Mouse (Mus musculus) kidney, postnatal 4 days (tissue): ENCODE data around the gene Bmp7.
A peak's percentile ranks its signal among the peaks of the same experiment; 100 is the strongest.

Experiments used
- DNase-seq, 2 experiments: peaks; one replicate each; pipeline ENCODE4 v3.0.0; 2021; ENCODE audit warnings: mixed read lengths in 2 of 2

Gene Bmp7

GRCm38 (mm10) chr2:172940799-172941163 lies 660 bp upstream of the Bmp7 start:
- DNase-seq = peak; percentile 62 to 66

GRCm38 (mm10) chr2:172939639-172940002 lies 500 bp downstream of the Bmp7 start:
- DNase-seq = peak in 1 of 2 experiments; percentile 50

- DNase-seq = peak; percentile 71 to 83
These were observed 1.1 kb downstream of the Bmp7 start for GRCm38 (mm10) chr2:172938761-172939638.

- DNase-seq = peak; percentile 51 to 71
These were observed 2.6 kb downstream of the Bmp7 start for GRCm38 (mm10) chr2:172937326-172938190.

- no peak for DNase-seq
These were observed 3.3 kb downstream of the Bmp7 start for GRCm38 (mm10) chr2:172936844-172937243.

- DNase-seq = peak in 1 of 2 experiments; percentile 52
These were observed 4.2 kb downstream of the Bmp7 start for GRCm38 (mm10) chr2:172935776-172936562.

GRCm38 (mm10) chr2:172934891-172935740 lies 5.0 kb downstream of the Bmp7 start:
- peak; percentile 47 to 54 for DNase-seq

GRCm38 (mm10) chr2:172934420-172934788 lies 5.7 kb downstream of the Bmp7 start:
- no peak for DNase-seq

GRCm38 (mm10) chr2:172933631-172934419 lies 6.3 kb downstream of the Bmp7 start:
- peak; percentile 82 to 88 for DNase-seq

- DNase-seq = peak; percentile 46 to 70
These were observed 8.8 kb downstream of the Bmp7 start for GRCm38 (mm10) chr2:172931137-172931898.

- DNase-seq = peak; percentile 55 to 74
These were observed 10.2 kb downstream of the Bmp7 start for GRCm38 (mm10) chr2:172929905-172930436.

- DNase-seq = no peak
These were observed 12.5 kb downstream of the Bmp7 start for GRCm38 (mm10) chr2:172927643-172928042.

GRCm38 (mm10) chr2:172926311-172926710 lies 13.8 kb downstream of the Bmp7 start:
- no peak for DNase-seq

- no peak for DNase-seq
These were observed 15.2 kb downstream of the Bmp7 start for GRCm38 (mm10) chr2:172924961-172925360.

- no peak for DNase-seq
These were observed 16.9 kb downstream of the Bmp7 start for GRCm38 (mm10) chr2:172923198-172923597.

GRCm38 (mm10) chr2:172922597-172922996 lies 17.5 kb downstream of the Bmp7 start:
- no peak for DNase-seq

- DNase-seq = peak in 1 of 2 experiments; percentile 58
These were observed 26.1 kb downstream of the Bmp7 start for GRCm38 (mm10) chr2:172914018-172914417.

- DNase-seq = no peak
These were observed 28.4 kb downstream of the Bmp7 start for GRCm38 (mm10) chr2:172911715-172912114.

GRCm38 (mm10) chr2:172911157-172911556 lies 29.0 kb downstream of the Bmp7 start:
- no peak for DNase-seq

- DNase-seq = no peak
These were observed 30.7 kb downstream of the Bmp7 start for GRCm38 (mm10) chr2:172909463-172909862.
